Mouse (Mus musculus): Measurements from ENCODE around the gene Gm42417. TPM values are rescaled to one million over a fixed set of nuclear protein-coding genes. Genes with fewer than 3 reads are reported as not detected.

Gm42417 gene
- polyA plus RNA-seq, 1 experiment from 2014 or later, result 0.29 TPM

- peak overlapping the region; percentile 38; the same call in 1 of the 2 replicates for H3K27ac ChIP-seq (replicated peaks; ENCODE audit: low read depth, low read length)
- H3K4me3 ChIP-seq (ENCODE audit: low read depth, low read length), result no peak overlapping the region
- no peaks in the 10 kb centered on the region for H3K9me3 ChIP-seq (ENCODE audit: control insufficient read depth, low read length)
- peaks cover 41% of the 10 kb centered on the region for H3K4me1 ChIP-seq (ENCODE audit: control insufficient read depth, insufficient read depth, low read length)
- H3K36me3 ChIP-seq (ENCODE audit: control insufficient read depth, insufficient read depth, low read length), result no peaks in the 10 kb centered on the region
- no peak overlapping the region for H3K4me2 ChIP-seq (ENCODE audit: low read depth, severe bottlenecking)
- WGBS, result 39% methylated on average over 6 of the region's 6 CpGs
- DNase-seq (ENCODE audit: low spot score) (no peak), ATAC-seq (ENCODE audit: insufficient number of reproducible peaks, low FRiP score, low TSS enrichment, low read depth) (no peak)
- H3K27me3 ChIP-seq (ENCODE audit: control insufficient read depth, insufficient read depth, low read length), result no peaks in the 10 kb centered on the region
- H3K9ac ChIP-seq (ENCODE audit: low read length), result no peak overlapping the region
Observed at GRCm38 (mm10) chr1:36576991-36577675, 37.9 kb upstream of the Gm42417 start.

DNA sequence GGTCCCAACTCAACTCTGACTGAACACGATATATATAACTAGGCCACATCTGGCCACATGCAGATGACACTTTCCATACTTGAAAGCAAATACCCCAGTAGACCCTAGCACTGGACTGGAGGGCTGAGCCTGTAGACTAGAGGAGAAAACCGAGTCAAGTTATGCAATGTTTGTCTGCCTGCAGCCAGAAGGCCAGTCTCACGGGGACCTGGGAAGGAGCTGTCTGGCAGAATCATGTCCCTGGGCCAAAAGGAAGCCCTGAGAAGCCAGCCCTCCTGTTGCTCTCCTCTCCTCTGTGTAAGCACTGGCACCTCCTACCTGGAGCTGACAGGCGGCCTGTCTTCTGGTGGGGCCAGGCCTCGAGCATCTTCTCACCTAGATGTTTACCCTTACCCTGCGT is 36.1 kb upstream of the Gm42417 start:
- Histone ChIP-seq H3K9ac (ENCODE audit: low read length) (no peak overlapping the region), H3K36me3 (ENCODE audit: control insufficient read depth, insufficient read depth, low read length) (no peaks in the 10 kb centered on the region), H3K4me3 (ENCODE audit: low read depth, low read length) (no peak overlapping the region), H3K4me1 (ENCODE audit: control insufficient read depth, insufficient read depth, low read length) (peaks cover 36% of the 10 kb centered on the region), H3K9me3 (ENCODE audit: control insufficient read depth, low read length) (no peaks in the 10 kb centered on the region), H3K27ac (replicated peaks; ENCODE audit: low read depth, low read length) (no peak overlapping the region; the same call in 1 of the 2 replicates), H3K27me3 (ENCODE audit: control insufficient read depth, insufficient read depth, low read length) (no peaks in the 10 kb centered on the region), H3K4me2 (ENCODE audit: low read depth, severe bottlenecking) (no peak overlapping the region)
- WGBS, result 58% methylated on average over 6 of the region's 6 CpGs
- DNase-seq (ENCODE audit: low spot score) (no peak), ATAC-seq (ENCODE audit: insufficient number of reproducible peaks, low FRiP score, low TSS enrichment, low read depth) (no peak)

- Histone ChIP-seq H3K9me3 (ENCODE audit: control insufficient read depth, low read length) (no peaks in the 10 kb centered on the region), H3K4me3 (ENCODE audit: low read depth, low read length) (no peak overlapping the region), H3K27me3 (ENCODE audit: control insufficient read depth, insufficient read depth, low read length) (no peaks in the 10 kb centered on the region), H3K4me2 (ENCODE audit: low read depth, severe bottlenecking) (no peak overlapping the region), H3K4me1 (ENCODE audit: control insufficient read depth, insufficient read depth, low read length) (peaks cover 29% of the 10 kb centered on the region), H3K9ac (ENCODE audit: low read length) (no peak overlapping the region; the same call in 1 of the 2 replicates), H3K27ac (replicated peaks; ENCODE audit: low read depth, low read length) (no peak overlapping the region), H3K36me3 (ENCODE audit: control insufficient read depth, insufficient read depth, low read length) (no peaks in the 10 kb centered on the region)
- DNase-seq (ENCODE audit: low spot score) (no peak), ATAC-seq (ENCODE audit: insufficient number of reproducible peaks, low FRiP score, low TSS enrichment, low read depth) (no peak)
- 87% methylated on average over 5 of the region's 5 CpGs for WGBS
Observed at GRCm38 (mm10) chr1:36574196-36574955, 35.1 kb upstream of the Gm42417 start.

DNA sequence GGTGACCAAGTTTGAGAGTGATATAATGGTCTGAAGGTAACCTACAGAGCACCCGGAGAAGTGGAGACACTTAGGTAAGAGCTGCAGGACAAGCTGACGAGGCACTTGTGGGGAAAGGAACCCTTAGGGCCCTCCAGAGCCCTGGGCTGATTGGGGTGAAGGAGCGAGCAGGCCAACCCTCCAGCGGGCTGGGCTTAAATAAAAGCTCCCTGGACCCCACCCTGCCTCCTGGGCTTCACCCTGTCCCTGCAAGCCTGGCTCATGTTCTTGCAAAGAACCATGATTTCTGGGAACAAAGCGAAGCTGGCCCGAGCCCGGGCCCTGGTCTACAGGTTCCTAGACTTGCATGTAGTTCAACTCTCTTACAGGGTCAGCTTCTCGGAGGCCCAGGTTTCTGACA is 34.3 kb upstream of the Gm42417 start:
- no peaks in the 10 kb centered on the region for H3K27me3 ChIP-seq (ENCODE audit: control insufficient read depth, insufficient read depth, low read length)
- H3K4me2 ChIP-seq (ENCODE audit: low read depth, severe bottlenecking), result no peak overlapping the region
- no peak overlapping the region for H3K27ac ChIP-seq (replicated peaks; ENCODE audit: low read depth, low read length)
- H3K9me3 ChIP-seq (ENCODE audit: control insufficient read depth, low read length), result no peaks in the 10 kb centered on the region
- no peaks in the 10 kb centered on the region for H3K36me3 ChIP-seq (ENCODE audit: control insufficient read depth, insufficient read depth, low read length)
- H3K9ac ChIP-seq (ENCODE audit: low read length), result no peak overlapping the region
- H3K4me1 ChIP-seq (ENCODE audit: control insufficient read depth, insufficient read depth, low read length), result peaks cover 29% of the 10 kb centered on the region
- no peak for ATAC-seq (ENCODE audit: insufficient number of reproducible peaks, low FRiP score, low TSS enrichment, low read depth)
- DNase-seq (ENCODE audit: low spot score), result no peak
- no peak overlapping the region for H3K4me3 ChIP-seq (ENCODE audit: low read depth, low read length)
- 82% methylated on average over 8 of the region's 8 CpGs for WGBS

- Histone ChIP-seq H3K4me3 (ENCODE audit: low read depth, low read length) (no peak overlapping the region), H3K36me3 (ENCODE audit: control insufficient read depth, insufficient read depth, low read length) (no peaks in the 10 kb centered on the region), H3K4me1 (ENCODE audit: control insufficient read depth, insufficient read depth, low read length) (peaks cover 32% of the 10 kb centered on the region), H3K9me3 (ENCODE audit: control insufficient read depth, low read length) (no peaks in the 10 kb centered on the region), H3K4me2 (ENCODE audit: low read depth, severe bottlenecking) (no peak overlapping the region), H3K27ac (replicated peaks; ENCODE audit: low read depth, low read length) (no peak overlapping the region), H3K27me3 (ENCODE audit: control insufficient read depth, insufficient read depth, low read length) (no peaks in the 10 kb centered on the region), H3K9ac (ENCODE audit: low read length) (no peak overlapping the region)
- WGBS, result 70% methylated on average over 1 of the region's 1 CpGs
- no peak for ATAC-seq (ENCODE audit: insufficient number of reproducible peaks, low FRiP score, low TSS enrichment, low read depth)
- no peak for DNase-seq (ENCODE audit: low spot score)
Observed at GRCm38 (mm10) chr1:36572709-36573108, 33.5 kb upstream of the Gm42417 start.

- no peak overlapping the region for H3K27ac ChIP-seq (replicated peaks; ENCODE audit: low read depth, low read length)
- no peak for ATAC-seq (ENCODE audit: insufficient number of reproducible peaks, low FRiP score, low TSS enrichment, low read depth)
Observed at GRCm38 (mm10) chr1:36572140-36572700, 33.0 kb upstream of the Gm42417 start.

GRCm38 (mm10) chr1:36571627-36572026 is 32.4 kb upstream of the Gm42417 start:
- Histone ChIP-seq H3K36me3 (ENCODE audit: control insufficient read depth, insufficient read depth, low read length) (no peaks in the 10 kb centered on the region), H3K4me3 (ENCODE audit: low read depth, low read length) (no peak overlapping the region), H3K9me3 (ENCODE audit: control insufficient read depth, low read length) (no peaks in the 10 kb centered on the region), H3K27me3 (ENCODE audit: control insufficient read depth, insufficient read depth, low read length) (no peaks in the 10 kb centered on the region), H3K27ac (replicated peaks; ENCODE audit: low read depth, low read length) (no peak overlapping the region), H3K4me2 (ENCODE audit: low read depth, severe bottlenecking) (no peak overlapping the region), H3K9ac (ENCODE audit: low read length) (no peak overlapping the region), H3K4me1 (ENCODE audit: control insufficient read depth, insufficient read depth, low read length) (peaks cover 23% of the 10 kb centered on the region)
- no peak for DNase-seq (ENCODE audit: low spot score)
- no peak for ATAC-seq (ENCODE audit: insufficient number of reproducible peaks, low FRiP score, low TSS enrichment, low read depth)
- WGBS, result 27% methylated on average over 6 of the region's 6 CpGs

More at GRCm38 (mm10) chr1:36572140-36572700, 33.0 kb upstream of the Gm42417 start:
- DNase-seq (ENCODE audit: low spot score), result no peak
- H3K9me3 ChIP-seq (ENCODE audit: control insufficient read depth, low read length), result no peaks in the 10 kb centered on the region
- 77% methylated on average over 2 of the region's 2 CpGs for WGBS
- no peaks in the 10 kb centered on the region for H3K27me3 ChIP-seq (ENCODE audit: control insufficient read depth, insufficient read depth, low read length)
- peaks cover 28% of the 10 kb centered on the region for H3K4me1 ChIP-seq (ENCODE audit: control insufficient read depth, insufficient read depth, low read length)
- no peak overlapping the region for H3K9ac ChIP-seq (ENCODE audit: low read length)
- H3K36me3 ChIP-seq (ENCODE audit: control insufficient read depth, insufficient read depth, low read length), result no peaks in the 10 kb centered on the region
- no peak overlapping the region for H3K4me3 ChIP-seq (ENCODE audit: low read depth, low read length)
- H3K4me2 ChIP-seq (ENCODE audit: low read depth, severe bottlenecking), result no peak overlapping the region

GRCm38 (mm10) chr1:36570320-36570719 is 31.1 kb upstream of the Gm42417 start:
- H3K4me3 ChIP-seq (ENCODE audit: low read depth, low read length), result no peak overlapping the region
- DNase-seq (ENCODE audit: low spot score), result no peak
- H3K27ac ChIP-seq (replicated peaks; ENCODE audit: low read depth, low read length), result no peak overlapping the region
- H3K27me3 ChIP-seq (ENCODE audit: control insufficient read depth, insufficient read depth, low read length), result no peaks in the 10 kb centered on the region
- H3K4me2 ChIP-seq (ENCODE audit: low read depth, severe bottlenecking), result no peak overlapping the region
- no peaks in the 10 kb centered on the region for H3K36me3 ChIP-seq (ENCODE audit: control insufficient read depth, insufficient read depth, low read length)
- 87% methylated on average over 5 of the region's 5 CpGs for WGBS
- no peaks in the 10 kb centered on the region for H3K9me3 ChIP-seq (ENCODE audit: control insufficient read depth, low read length)
- H3K4me1 ChIP-seq (ENCODE audit: control insufficient read depth, insufficient read depth, low read length), result peaks cover 17% of the 10 kb centered on the region
- H3K9ac ChIP-seq (ENCODE audit: low read length), result no peak overlapping the region
- ATAC-seq (ENCODE audit: insufficient number of reproducible peaks, low FRiP score, low TSS enrichment, low read depth), result no peak

Data from limb, embryonic 11.5 days (tissue).